Mouse (Mus musculus) brain, embryonic 14.5 days (tissue): ENCODE measurements at regions not wholly inside any gene's neighbourhood (a gene's known extent, or its start where the extent isn't known, plus 50 kb on each side); places are given as distances from the start of the nearest gene placed in this dataset.

Source experiments
- DNase-seq: peaks from one replicate; pipeline ENCODE4 v3.0.0-alpha.2; 2011; ENCODE audit warnings: low read depth
- CTCF ChIP-seq: fragments of 200-500 bp; IDR thresholded peaks from 2 replicates; pipeline ENCODE4 v1.5.1; 2012; ENCODE audit warnings: inconsistent platforms, mild to moderate bottlenecking, moderate library complexity, borderline replicate concordance; ENCODE audit not compliant: insufficient read depth, insufficient read length; ENCODE audit errors: extremely low read depth
- POLR2A ChIP-seq: fragments of 200-500 bp; IDR thresholded peaks from 2 replicates; pipeline ENCODE4 v1.6.1; 2012; ENCODE audit warnings: mild to moderate bottlenecking, inconsistent platforms, borderline replicate concordance; ENCODE audit not compliant: poor library complexity, insufficient read depth, insufficient read length, severe bottlenecking; ENCODE audit errors: extremely low read depth

- DNase-seq = no peak
- no peak for TF ChIP-seq CTCF
- no peak for TF ChIP-seq POLR2A
Observed at GRCm38 (mm10) chr2:48661222-48661621, 152.7 kb upstream of the Acvr2a start.

GRCm38 (mm10) chr2:48665103-48665502 is 148.8 kb upstream of the Acvr2a start:
- TF ChIP-seq CTCF (no peak), POLR2A (no peak)
- no peak for DNase-seq

DNA sequence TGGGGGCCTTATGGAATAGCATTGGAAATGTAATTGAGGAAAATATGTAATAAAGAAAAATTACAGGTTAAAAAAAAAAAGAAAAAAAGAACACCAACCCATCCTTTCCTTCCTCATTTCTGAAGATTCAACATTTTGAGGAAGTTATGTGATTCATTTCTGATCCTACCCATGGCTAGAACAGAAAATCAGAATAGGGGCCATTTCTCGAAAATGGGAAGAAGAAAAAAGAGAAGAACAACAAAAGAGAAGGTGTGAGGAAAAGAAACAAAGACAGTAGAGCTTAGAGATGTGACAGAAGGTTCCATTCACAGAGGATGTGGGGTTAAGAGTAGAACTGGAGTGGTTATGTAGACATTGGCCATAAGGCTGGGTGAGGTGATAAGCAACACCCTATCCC is 124.8 kb upstream of the Acvr2a start:
- DNase-seq = no peak
- no peak for TF ChIP-seq CTCF
- TF ChIP-seq POLR2A = no peak

DNA sequence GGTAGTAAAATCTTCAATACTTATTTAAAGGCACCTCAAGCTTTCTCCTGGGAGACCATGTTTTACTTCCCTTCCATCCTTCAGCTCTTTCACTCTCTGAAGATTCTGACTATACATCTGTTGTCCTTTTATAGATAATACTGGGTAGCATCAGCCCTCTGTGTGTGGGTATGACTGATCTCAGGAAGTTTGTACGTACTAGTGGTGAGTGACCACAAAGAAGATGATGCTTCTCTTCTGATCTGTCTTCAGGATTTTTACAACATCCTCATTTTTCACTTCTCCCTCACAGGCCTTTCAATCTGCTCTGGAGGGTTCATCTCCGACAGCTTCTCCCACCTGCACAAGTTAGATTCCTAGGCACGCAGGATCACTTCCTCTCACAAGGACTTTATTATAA is 119.4 kb upstream of the Acvr2a start:
- no peak for TF ChIP-seq POLR2A
- TF ChIP-seq CTCF = no peak
- no peak for DNase-seq

GRCm38 (mm10) chr2:48700886-48701285 is 113.0 kb upstream of the Acvr2a start:
- peak; percentile 28 for DNase-seq
- no peak for TF ChIP-seq CTCF

- no peak for DNase-seq
Observed at GRCm38 (mm10) chr2:48705103-48705804, 108.7 kb upstream of the Acvr2a start.

DNA sequence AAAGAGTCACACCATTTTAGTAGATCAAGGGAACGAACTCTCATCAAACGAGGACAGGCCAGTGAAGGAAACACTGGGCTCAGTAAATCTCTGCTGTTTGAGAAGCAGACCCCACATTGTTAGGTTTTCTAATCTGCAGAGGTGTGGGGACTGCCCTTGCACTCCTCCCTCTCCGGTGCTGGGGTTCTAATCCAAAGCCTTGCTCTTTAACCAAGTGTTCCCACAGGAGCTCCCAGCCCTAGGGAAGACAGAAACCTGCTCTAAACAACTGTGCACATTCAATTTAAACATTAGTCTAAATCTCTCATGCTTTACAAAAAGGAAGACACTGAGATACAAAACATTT is 108.1 kb upstream of the Acvr2a start:
- TF ChIP-seq CTCF (no peak), POLR2A (no peak)
- DNase-seq = no peak

More at GRCm38 (mm10) chr2:48705103-48705804, 108.7 kb upstream of the Acvr2a start:
- TF ChIP-seq CTCF = no peak
- no peak for TF ChIP-seq POLR2A

DNA sequence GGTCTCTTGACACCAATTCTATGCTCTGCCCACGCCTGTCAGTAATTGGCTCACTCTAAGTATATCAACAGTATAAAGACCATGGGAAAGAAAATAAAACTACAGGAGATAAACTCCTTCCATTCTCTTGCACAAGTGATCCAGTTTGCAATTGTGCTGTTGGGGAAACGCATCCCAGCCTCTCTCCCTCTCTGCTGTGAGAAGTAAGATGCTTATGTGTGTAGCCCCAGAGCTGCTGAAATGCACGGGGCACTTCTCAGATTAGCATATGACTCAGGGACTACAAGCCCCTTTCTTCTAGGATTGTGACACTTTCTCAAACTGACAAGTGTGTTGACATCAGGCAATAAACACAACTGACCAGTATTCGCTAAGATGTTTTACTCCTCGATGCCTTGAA is 107.7 kb upstream of the Acvr2a start:
- TF ChIP-seq CTCF (no peak), POLR2A (no peak)
- DNase-seq = peak; percentile 23

DNA sequence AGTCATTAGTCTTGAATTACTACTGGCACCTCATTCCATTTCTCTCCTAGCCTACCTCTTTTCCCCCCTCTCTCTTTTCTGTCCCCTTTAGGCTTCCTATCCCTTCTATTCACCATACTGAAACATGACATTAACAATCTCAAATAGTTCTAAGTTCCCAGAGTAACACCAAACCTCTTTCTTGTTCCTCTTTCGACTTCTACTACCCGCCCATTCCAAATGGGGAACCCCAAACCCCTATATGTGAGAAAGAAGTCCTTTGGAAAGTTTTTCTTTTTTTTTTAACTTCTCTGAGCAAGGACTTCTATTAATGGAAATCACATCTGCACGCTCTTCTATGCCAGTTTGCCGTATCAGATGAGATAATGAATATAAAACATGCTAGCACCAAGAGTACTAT is 97.7 kb upstream of the Acvr2a start:
- DNase-seq = no peak
- TF ChIP-seq CTCF = no peak
- TF ChIP-seq POLR2A = no peak

DNA sequence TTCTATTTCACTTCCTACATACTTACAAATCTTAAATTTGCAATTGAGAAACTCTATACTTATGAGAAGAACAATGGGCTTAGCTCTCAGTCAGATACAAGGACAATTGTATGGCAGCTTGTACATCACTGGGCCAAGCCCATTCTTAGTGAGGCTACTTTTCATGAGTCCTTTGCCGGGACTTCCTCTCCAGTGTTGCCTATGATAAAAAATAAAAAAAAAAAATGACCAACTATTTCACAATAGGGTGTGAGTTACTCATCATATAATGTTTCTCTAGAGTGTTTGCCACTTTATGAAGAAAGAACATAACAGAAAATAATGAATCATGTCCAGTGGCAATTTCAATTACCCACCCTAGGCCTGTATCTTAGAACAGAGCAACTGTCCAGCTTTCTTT is 96.1 kb upstream of the Acvr2a start:
- TF ChIP-seq CTCF = no peak
- no peak for TF ChIP-seq POLR2A
- DNase-seq = no peak

- no peak for DNase-seq
- TF ChIP-seq POLR2A (no peak), CTCF (no peak)
Observed at GRCm38 (mm10) chr2:48718261-48718660, 95.6 kb upstream of the Acvr2a start.

DNA sequence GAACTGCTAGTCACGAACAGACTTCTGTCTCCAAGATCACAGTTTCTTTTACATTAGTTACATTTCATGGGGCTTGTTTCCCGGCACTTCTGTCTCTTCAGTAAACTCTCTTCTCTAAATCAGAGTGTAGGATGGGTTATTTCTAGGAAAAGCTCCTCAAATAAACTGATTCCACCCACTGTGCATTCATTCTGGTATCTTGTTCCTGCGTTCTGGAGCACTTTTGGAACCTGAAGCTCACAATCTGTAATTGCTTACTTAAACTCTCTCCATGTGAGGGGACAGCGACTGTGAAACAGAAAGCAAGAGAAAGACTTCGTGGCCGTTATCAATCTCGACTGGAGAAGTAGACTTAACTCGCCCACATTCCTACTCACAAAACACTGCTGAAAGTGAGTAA is 83.1 kb upstream of the Acvr2a start:
- TF ChIP-seq POLR2A (no peak), CTCF (no peak)
- no peak for DNase-seq
